Mouse (Mus musculus) spleen, adult 18-20 months (tissue): ENCODE measurements around the gene Hspa12a.
"Not testable (repeated sequence)": the region's sequence is repeated elsewhere in the genome, so short reads cannot be mapped to it uniquely, and the experiment has no call there.

Source experiments
- DNase-seq, 2 experiments: peaks; one replicate each; pipeline ENCODE4 v3.0.0; 2022; ENCODE audit warnings: mixed read lengths in 2 of 2

Gene Hspa12a

DNA sequence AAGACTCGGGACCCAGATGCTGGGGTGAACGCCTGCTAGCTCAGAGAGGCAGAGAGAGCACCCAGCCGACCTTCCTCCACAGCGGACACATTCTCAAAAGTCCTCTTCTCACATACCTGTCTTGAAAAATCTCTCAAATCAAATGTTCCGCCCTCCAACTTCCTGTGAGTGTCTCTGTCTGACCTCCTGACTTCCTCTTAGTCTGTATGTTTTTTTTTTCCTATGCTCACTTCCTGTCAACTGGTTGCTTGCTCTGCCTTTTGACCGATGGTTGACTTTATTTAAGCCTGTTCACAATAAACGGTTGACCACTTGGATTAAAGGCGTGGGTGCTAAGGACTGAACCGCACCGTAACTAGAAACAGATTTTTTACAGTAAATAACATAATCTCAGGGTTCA lies 35.4 kb downstream of the Hspa12a start:
- DNase-seq: no peak

DNA sequence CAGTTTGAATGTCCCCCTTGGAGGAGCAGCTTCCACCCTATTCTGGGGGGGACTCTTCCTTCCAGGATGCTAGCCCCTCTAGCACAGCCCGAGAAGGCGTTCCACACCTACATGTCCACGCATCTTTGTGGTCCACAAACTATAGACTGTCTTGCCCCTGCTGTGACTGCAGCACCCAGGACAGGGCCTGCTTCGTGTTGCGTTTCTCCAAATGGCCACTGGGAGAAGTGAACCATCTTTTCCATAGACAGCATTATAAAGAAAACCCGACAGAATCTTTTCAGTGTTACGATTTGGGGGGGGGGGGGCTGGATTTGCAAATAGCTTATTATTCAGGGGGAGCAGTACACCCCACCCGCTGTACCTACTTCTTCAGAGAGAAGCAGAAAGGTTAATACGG lies 36.8 kb downstream of the Hspa12a start:
- DNase-seq: no peak

DNA sequence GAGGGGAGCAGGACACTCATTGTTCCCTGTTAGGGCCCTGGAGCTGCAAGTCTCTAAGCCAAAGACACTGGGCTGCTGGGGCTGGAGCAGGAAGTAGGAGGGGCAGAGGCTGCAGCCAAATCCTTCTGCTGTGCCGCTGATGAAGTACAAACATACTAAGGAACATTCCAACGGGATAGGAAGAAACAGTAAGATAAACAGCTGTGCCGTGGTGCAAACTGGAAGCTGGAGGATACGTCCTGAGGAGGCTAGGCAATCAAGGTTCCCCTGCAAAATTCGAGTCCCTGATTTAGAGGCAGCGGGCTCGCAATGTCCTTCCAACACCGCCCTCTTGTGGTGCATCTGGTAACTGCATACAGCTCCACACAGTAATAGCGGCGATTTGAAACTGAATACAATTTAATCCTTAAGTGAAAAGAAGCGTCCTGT lies 39.5 kb downstream of the Hspa12a start:
- DNase-seq: peak; percentile 45 to 83

DNA sequence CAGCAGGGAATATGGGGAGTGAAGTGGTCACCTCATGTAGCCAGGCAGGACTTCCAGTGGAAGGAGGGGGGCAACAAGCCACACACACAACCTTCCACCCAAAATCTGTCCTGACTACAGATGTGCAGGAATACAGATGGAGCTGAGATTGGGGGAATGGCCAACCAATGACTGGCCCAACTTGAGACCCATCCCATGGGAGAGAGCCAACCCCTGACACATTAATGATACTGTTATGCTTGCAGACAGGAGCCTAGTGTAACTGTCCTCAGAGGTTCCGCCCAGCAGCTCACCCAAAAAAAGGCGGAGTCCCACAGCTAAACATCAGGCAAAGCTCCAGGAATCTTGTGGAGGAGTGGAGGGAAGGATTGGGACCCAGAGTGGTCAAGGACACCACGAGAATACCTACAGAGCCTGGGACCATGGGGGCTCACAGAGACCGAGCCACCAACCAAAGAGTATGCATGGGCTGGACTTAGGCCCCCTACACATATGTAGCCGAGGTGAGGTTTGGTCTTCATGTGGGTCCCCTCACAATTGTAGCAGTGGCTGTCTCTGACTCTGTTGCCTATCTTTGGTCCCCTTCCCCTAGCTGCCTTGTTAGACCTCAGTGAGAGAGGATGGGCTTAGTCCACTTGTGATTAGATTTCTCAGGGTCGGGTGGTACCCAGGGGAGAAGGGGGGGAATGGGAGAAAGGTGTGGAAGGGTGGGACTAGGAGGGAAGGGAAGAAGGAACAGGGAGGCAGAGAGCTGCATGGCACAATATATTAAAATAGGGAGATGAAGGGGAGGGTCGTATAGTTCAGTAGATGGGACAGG lies 40.2 kb downstream of the Hspa12a start:
- DNase-seq: no peak

DNA sequence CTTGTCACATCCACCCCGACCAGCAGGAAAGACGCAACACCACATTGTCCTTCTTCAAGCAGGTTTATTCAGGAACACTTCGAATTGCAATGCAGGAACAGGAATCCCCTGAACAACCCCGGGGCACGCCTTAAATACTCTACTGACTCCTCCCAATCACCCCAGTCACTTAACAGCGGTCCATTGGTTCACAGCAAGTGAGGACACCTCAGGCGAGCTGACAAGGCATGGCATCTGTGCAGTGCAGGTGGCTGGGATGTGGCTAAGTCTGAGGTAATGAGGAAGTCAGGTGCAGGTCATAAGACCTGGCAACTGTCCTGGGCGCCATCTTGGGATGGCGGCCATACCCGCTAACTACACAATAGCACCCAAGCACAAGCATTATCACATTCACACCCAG lies 43.0 kb downstream of the Hspa12a start:
- not testable (repeated sequence) for DNase-seq

DNA sequence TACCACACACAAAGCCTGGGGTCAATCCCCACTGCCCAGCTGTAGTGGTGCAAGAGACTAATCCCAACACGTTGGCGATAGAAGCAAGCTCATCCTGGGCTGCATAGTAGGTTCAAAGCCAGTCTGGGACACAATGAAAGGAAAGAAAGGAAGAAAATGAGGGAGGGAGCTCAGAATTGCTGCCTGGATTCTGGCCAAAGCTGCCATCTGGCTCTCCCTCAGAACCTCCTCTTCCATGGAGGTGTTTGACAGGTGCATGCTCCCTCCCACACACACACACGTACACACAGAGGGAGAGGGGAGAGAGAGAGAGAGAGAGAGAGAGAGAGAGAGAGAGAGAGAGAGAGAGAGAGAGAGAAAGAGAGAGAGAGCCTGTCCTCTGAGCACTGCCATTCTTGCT lies 47.2 kb downstream of the Hspa12a start:
- DNase-seq: no peak

DNA sequence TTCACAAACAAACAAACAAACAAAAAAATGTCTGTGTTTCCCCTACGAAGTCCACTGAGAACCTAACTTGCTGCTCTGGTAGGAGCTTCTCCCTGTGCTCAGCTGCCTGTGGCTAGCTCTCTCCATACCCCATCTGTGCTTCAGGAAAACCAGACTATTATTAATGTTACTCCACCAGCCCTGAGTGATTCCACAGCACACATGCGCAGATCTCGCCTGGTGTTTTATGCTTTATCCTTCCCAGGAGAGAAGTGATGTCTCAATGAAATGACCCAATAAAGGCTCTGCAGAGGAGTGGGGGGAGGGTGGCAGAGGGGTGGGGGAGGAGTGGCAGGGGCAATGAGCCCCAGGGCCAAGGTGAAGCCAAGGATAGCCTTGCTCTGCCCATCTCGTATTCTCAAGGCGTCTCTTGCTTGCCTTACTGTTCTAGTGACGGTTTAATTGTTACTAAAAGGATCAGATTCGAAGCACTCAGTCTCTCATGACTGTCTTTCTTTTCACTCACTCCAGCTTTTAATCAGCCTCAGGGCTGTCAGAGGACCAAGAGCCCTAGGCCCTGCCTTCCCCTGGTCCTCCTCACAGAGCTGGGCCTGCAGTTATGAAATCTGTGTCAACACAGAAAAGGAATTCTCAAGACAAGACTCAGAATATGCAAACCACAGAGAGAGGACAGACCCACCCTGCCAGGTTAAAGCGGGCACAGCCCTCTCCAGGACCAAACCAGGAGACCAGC lies 54.0 kb downstream of the Hspa12a start:
- no peak for DNase-seq

DNA sequence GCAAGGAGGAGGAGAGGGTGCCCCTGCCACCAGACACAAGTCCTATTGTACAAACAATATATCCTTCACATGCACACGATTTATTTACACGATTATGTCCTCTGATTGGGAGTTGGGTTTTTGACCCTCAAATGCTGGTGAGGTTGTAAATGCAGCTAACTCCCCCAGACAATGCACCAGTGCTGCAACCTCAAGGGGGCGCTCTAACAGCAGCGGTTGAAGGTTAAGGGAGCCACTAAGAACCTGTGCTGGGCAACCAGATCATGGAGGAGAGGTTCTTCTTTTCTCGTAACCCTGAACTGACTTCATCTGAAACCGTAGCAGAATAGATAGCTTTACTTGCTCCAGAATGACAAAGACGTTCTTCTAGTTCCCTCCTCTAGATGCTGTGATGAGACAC lies 57.0 kb downstream of the Hspa12a start:
- no peak for DNase-seq

DNA sequence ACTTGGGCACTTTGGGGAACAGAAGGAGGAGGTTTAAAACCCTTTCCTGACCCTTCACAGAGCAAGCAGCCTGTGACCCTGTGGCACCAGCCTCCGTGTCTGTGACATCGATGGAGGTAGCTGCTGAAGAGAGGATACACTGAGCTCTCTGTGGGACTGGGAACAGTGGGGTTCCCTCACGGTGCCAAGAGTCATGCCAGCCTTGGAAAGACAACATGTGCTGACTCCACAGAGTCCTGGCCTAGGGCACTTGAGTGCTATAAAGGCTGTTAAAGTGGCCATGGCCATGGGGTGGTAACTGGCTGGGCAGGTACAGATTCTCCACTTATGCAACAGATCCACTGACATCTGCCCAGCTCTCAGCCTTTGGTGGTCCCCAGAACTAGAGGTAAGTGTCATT lies 60.0 kb downstream of the Hspa12a start:
- DNase-seq: no peak

DNA sequence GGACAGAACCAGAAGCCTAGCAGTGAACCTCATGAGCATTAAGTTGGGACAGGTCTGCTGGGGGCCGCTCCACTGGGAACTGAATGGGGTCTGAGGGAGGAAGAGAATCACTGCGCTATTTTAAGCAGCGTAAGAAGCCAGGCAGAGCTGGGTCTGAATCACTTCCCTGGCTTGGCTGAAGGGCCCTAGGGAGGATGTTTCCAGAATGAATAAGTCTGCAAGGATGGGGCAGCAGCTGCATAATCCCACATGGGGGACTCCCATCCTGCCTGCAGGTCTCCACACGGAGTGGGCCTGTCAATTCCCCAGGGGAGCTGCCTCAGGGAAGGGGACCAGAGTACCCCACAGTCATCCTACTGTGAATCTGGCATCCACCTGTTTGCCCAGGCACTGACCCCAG lies 61.1 kb downstream of the Hspa12a start:
- no peak for DNase-seq

DNA sequence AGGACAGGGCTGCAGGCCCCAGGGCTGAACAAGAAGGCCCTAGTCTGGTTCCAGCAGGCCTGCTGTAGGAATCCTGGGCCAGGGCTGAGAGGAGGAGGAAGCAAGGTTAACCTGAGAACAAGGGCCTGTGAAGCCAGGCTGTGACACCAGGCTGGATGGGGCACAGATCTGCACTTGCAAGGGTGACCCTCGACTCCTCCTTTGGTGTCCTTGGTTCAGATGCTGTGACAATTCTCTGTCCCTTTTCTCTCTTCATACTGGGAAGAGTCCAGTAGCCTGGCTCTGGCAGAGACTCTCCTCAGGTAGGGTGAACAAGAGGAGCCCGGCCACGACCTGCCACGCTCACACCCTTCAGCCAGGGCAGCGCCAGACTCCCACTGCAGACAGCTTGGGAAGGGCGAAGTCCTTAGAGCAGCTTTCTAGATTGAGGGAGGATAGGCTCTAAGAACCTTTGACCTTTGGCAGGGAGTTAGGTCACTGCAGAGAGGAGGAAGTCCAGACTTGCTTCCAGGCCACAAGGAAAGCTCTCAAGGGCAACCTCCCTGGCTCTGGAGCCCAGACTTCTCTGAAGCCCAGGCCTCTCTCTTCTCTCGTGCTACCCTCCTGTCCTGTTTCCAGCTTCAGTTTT lies 64.0 kb downstream of the Hspa12a start:
- DNase-seq: no peak

DNA sequence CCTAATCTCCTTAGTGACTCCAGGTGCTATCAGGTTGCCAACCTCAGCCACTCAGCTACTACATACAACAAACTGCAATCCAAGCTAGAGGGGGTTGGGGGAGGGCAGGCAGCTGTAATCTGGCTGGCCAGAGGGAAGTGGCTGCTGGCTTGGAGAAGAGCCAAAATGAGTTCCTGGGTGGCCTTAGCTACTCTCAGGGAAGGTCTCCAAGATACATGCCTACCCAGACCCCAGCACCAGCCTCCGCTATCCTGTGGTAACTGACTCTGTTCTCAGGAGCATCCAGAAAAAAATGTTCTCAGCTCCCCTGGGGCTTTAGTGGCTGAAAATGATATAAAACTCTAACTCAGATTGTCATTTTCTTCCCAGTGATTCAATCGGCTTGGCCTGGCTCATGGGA lies 64.9 kb downstream of the Hspa12a start:
- DNase-seq: no peak

DNA sequence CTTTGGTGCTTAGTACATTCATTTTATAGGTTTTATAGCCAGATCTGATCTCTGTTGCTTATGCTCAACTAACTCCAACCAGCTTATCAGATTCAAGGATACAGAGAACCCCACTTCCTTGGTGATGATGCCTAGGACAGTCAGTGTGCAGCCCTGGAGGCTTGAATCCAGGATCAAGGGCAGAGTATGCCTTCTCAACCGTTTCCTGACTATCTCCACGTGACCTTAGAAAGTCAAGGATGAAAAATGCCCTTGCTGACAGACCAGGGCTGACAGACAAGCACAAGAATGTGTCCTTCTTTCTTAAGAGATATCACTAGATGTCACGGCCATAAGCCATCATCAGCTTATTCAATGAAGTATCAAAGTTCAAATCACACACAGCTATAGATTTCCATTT lies 69.9 kb downstream of the Hspa12a start:
- DNase-seq: no peak

DNA sequence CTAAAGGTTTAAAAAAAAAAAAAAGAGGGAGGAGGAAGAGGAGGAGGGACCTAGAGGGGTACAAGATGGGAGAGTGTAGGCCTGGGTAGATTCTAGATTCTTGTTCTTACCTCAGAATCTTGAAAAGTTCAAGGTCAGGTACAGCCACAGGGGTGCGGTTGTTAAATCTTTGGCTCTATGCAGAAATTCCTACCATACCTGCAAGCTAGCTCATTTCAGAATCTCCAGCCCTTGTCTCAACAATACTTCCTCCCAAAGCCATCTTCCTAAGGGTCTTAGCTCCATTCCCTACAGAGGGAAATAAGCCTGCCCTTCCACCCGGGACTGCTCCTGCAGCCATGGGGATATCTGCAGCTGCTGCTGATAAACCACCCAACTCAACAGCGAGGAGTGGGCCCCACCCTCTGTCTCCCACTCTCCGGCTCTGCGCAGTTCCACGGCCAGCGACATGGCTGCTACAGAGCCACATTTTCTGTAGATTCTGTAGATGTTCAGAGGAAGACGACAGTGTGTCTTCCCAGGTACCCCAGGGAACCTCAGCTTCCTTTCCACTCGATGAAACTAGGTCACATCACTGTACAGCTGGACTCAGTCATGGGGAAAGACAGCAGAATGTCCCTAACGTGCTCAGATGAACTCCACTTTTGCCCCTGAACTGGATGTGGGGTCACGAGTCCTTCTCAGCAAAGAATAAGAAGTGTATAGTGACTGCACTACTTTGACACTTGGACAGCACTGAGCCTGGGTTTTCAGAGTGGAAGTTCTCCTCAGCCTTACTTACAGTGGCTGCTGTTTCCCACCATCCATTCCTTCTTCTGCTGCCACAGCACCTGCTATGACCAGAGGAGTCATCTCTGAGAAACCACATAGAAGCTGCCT lies 70.8 kb downstream of the Hspa12a start:
- no peak for DNase-seq

DNA sequence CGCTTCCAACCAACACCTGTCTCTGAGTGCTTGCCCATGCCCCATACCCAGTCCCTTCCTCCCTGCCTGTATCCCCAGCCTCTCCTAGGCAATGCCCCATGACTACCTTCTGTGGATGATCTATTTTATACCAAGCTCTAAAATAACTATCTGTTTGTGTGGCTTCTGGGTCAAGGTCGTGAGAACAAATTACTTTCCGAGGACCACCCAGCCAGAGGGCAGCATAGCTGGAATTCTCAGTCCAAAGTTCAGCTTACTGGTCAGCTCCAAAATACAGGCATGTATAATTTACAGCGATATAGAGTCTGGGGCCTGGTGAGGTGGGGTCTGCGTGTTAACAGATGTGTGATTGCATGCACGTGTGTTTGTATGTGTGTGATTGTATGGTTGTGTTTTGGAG lies 71.6 kb downstream of the Hspa12a start:
- no peak for DNase-seq

DNA sequence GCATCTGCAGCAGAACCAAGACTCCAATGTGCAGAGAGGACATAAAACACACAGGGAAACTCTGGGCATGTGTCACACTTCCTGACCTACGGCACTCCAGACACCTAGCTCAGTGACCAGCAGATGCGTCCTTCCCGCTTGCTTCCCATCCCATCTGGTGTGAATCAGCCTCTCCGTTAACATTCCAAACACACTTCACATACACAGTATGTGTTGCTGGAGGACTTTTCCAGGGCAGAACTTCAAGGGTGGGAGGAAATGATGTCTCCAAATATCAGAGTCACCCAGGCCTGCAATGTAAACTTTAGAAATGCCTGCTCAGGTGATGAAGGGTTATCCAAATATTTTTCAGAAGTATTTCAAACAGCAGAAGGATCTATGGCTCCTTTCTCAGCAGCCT lies 76.8 kb downstream of the Hspa12a start:
- DNase-seq: no peak

DNA sequence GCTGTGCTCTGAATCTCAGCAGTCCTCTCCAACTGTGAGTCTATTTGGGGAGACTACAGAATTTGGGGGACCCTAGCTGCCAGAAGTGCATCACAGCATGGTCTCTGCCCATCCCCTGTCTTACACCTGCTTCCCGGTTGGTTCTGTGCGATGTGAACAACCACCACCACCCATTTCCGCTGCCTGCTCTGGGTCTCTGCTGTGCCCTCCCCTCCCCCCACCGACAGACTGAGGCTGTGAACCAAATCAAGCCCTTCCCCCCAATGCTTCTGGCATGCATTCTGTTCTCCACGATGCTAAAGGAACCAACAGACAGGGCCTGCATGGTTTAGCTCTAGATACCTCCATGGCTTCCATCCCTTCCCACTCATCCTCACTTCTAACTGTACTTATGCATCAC lies 78.2 kb downstream of the Hspa12a start:
- DNase-seq: peak in 1 of 2 experiments; percentile 25

DNA sequence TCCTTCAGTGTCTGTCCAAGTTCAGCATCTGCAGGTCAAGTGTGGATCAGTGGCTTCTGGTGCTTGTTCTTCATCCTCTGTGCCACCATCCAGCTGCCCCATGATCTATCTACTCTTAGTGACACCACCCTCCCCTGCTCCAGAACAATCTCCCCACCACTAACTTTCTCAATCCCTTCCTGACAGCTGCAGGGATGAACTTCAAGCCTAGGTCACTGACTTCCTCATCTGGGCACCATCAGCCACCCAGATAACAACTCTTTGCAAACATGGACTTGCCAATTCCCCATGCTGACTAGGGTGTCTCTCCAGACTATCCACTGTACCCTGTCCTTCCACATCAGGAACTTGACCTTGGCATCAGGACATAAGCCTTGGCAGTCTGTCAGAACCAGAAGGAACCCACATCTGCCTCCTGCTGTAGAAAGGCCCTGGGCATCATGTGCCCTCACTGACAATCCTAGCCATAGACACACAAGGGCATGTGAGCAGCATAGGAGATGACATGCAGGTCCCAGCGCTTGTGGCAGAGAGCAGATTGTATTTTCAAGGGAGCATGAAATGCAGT lies 79.4 kb downstream of the Hspa12a start:
- DNase-seq: no peak

DNA sequence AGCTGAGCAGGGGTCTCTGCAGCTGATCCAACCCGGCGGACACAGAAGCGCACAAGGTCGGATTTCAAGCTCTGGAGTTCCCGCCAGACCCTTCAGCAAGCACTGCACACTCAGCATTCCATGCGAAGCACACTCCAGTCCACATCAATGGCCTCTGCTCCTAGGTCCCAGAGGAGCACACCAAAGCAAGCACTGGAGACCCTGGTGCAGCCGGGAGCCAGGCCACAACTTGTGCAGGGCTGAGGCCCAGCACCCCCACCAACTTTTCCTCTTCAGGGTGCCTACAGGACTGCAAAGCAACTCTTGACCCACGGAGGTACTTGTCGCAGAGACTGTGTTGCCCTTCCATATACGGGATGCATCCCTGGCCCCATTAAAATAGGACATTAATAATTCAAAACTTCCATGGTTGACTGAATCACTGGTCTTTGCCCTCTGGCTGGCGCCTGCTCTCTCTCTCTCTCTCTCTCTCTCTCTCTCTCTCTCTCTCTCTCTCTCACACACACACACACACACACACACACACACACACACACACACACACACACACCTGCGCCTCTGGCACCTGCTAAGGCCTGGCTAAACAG lies 82.2 kb downstream of the Hspa12a start:
- no peak for DNase-seq

DNA sequence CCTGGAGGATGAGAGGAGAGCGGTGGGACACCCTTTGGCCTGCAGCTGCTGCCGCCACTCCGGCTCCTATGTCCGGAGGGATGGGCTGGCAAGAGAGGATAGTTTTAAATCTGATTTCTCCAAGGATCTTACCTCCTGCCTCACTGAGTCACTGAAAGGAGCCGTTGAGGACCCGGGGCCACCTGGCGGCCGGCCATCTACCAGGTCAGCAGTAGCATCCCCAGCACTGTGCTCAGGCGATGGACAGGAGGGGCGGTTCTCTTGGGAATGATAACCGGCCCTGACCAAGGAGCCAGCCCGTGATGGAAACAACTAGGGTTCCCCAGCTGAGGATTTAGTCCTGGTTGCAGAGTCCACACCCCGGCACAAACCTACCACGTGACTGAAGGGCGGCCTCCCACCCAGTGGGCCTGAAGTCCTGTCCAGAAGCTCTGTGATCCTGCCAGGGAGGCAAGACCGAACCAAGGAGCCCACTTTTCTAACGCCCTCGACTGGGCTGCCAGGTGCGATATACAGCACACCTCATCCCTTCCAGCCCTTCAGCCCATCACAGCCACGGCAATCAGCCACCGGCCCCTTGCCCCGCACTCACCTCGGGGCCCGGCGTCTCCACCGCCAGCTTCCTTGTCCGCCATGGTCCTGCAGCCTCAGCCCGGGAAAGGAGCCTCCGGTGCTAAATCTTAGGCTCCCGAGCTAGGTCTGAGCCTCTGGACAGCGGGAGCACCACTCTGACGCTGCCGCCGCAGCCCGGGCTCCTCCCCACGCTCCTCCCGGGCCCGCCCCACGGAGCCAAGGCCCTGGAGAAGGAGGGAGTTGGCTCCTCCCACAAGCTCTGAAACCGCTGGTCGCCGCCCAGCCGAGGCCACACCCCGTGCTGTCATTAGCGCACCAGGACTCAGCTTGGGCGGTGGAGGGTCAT lies 82.9 kb downstream of the Hspa12a start:
- DNase-seq: peak; percentile 52 to 59

DNA sequence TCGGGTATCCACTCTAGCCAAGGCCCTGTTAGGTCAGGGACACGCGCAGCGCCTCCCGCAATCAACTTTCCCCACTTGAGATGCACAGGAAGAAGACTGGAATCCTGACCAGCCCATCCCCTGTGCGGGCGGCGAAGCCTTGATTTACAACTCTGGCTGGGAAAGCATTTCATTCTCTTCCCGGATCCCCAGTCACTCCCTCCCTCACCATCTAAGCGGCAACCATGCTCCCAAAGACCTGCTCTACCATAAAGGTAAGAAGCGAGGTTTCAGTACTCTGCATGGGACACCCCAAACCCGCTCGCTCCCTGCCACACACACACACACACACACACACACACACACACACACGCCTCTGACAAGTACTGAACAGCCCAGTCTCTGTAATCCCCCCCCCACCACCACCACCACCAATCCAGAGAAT lies 83.6 kb downstream of the Hspa12a start:
- no peak for DNase-seq
